Mouse (Mus musculus): ENCODE data around the gene Dmrt3.

DNA sequence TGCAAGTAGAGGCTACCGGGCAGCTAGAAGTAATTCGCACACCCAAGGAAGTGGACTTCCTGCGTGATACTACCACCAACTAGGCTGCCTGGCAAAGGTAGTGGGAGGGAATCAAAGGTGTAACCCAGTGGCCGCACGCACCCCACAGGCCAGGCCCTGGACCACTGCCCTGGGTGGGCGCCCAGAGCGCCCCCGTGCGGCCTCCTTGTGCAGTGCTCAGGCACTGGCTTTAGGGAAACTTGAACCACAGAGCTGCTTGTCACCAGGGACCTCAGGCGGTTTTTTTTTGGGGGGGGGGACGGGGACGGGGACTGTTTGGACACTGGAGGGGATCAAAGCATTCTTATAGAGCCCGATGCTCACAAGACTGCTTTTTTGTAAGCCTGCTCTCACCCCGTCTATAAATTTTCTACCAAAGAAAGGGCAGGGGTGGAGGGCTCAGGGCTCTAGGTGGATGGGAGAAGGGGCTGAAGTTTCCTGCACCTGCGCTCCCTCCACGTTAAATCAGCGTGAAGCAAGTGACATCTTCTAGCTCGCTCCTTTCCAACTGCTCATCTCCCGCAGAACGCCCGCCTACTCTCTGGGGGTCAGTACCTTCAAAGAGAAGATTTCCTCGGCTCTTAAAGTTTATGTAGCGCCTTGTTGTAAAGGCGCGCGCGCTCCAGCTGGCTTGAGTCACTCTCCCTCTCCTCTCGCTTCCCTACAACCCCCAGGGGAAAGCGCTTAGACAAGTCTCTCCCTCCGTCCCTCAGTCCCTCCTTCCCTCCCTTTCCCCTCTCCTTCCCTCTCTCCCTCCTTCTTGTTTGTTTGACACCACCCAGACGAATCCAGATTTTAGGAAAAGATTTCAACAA, 55.6 kb downstream of the Dmrt3 start:
- TF ChIP-seq POLR2A (IDR thresholded peaks at IDR 0.05; ENCODE audit: low read depth, low read length) (no peak), CTCF (IDR thresholded peaks at IDR 0.05; ENCODE audit: borderline replicate concordance, insufficient read depth, low read length) (0 out of 2 replicates have a peak, but pooled peaks have one; percentile 1)
